Mouse (Mus musculus) E14TG2a.4 (cell line): ENCODE results near the gene Serinc3.

Source experiments
- CTCF ChIP-seq: conservative IDR thresholded peaks from 2 replicates; pipeline ENCODE4 v1.5.1; 2014; ENCODE audit warnings: low read length
- NANOG ChIP-seq: IDR thresholded peaks from 2 replicates; pipeline ENCODE4 v1.6.1; 2014; ENCODE audit warnings: borderline replicate concordance, low read length, mixed read lengths
- POU5F1 ChIP-seq: IDR thresholded peaks from 2 replicates; pipeline ENCODE4 v1.6.1; 2014; ENCODE audit warnings: low read length, borderline replicate concordance

- TF ChIP-seq CTCF: no peak
- TF ChIP-seq POU5F1: no peak
- no peak for TF ChIP-seq NANOG
Measured at GRCm38 (mm10) chr2:163615401-163615800, 29.5 kb downstream of the Serinc3 start.
